Mouse (Mus musculus) 3T3-L1 (cell line): ENCODE results near the gene Aifm2.

Source experiments
- DNase-seq: peaks from one replicate; pipeline ENCODE4 v3.0.0-alpha.2; 2015; ENCODE audit warnings: low read depth, low spot score

Gene Aifm2

DNA sequence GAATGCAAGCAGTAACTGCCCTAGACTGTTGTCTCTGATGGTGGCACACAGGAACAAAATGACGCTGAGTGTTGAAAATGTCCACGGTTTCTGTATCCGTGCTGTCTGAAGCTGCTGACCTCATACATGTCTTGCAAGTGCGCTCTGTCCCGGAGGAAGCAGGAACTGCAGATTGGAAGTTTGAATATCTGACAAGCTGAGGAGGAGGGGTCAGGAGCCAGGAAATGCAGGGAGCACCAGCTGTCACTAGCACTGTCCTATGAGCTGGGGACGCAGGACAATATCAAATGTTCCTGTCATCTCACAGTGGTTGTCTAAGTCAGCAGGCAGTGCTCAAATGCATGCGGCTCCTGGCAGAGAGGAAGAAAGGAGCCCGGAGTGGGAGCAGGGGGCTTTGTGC lies 49.6 kb downstream of the Aifm2 start:
- DNase-seq, result no peak

- no peak for DNase-seq
Observed at GRCm38 (mm10) chr10:61765558-61765957, 50.5 kb downstream of the Aifm2 start.

DNA sequence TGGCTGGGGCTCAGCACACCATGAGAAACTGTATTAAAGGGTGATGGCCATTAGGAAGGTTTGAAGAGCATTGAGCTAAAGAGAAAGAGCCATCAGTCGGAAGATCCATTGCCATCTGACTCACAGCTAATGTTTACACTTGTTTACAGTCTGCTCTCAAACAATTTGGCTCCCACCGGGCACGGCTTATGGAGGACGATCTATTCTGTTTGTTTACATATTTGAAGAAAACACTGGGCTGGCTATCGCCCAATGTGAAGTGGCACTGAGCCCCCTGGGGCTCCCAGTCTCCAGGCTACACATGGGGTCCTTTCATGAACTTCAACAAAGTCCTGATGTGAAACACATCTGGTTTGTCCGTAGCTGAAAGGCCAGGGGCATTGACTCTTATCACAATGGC lies 51.7 kb downstream of the Aifm2 start:
- no peak for DNase-seq

DNA sequence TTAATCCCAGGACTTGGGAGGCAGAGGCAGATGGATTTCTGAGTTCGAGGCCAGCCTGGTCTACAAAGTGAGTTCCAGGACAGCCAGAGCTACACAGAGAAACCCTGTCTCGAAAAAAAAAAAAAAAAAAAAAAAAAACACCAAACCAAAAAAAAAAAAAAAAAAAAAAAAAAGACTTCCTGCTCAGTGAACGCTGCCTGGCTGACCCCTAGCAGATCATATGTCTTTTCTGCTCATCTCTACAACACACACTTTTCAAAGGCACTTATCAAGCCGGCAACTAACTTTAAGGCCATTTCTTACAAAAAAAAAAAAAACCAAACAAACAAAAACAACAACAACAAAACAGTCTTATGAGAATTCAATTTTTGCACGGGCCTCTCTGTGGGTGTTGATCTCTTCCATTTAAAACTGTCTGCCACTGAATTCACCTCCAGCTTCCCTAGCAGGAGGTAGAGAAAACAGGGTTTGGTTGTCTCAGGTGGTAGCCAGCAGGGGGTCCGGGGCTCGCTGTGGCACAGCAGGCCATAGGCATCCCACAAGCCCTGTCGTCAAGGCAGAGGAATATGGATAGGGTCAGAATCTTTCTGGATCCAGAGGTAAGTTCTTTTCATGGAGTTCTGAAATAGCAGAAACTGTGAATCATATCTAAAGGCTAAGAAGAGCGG lies 66.5 kb downstream of the Aifm2 start:
- DNase-seq, result no peak

DNA sequence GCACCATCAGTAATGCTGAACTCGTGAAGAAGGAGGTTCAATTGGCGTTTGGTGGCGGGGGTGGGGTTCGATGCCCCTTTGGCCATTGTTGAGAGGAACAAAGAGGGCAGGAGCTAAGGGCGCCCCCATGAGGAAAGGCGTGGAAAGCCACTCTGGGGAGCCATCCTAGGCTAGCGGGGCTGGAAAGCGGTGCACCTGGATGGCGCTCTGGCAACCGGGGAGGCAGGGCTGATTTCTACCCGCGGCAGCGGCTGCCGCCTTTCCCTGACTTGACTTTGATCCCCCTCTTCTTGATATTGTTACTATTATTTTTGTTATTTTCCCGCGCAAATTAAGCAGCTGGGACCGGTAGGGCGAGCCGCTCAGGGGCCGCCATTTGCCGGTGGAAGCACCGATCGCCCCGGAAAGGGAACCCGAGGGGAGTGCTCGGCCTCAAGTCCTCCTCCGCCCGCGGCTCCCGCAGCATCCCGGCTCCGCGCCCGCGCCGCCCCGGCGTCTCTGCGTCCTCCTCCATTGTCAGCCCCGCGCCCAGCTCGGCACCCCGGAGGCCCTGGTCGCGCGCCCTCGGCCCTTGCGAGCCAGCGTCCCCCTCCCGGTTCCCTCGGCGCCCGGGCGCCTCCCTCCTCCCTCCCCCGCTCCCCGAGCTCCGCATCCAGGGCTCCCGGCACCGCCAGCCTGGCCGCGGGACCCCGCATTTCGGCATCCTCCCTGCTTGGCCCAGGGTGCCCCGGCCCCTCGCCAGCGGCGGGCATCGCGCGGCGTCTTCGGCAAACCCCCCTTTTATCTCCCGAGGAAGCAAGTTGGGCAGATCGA lies 67.9 kb downstream of the Aifm2 start:
- peak; percentile 80 for DNase-seq

DNA sequence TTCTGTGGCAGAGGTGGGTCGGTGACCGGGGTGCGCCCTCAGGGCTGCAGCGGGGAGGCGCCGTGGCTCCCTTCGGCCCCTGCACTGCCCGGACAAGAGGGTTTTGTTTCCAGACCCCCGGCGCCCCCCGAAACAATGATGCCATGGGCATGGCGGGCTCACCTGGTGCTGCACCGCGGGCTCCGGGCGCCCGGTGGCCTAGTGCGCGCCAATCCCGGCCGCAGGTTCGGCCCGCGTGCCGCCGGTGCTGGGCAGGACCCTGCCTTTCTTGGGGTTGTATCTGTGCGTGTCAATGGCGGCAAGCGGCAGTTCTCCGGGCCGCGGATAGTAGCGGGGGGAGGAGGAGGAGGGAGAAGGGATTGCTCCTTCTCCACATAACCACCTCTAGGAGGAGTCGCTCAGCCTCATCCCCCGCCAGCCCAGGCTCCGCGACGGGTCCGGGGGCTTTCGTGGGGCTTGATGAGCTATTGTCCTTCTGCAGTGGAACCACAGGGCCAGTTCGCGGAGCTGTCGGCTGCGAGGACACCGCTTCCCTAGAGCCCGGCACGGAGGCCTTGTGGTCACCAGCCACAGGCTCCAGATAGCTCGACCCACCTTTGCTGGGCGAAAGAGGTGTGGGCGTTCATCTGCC lies 68.7 kb downstream of the Aifm2 start, which contains the start of gene H2afy2:
H2afy2 (minus strand) TSS at position 527 of the 631 bp plus-strand sequence.
- DNase-seq, result peak; percentile 64

GRCm38 (mm10) chr10:61784414-61784813 lies 69.4 kb downstream of the Aifm2 start:
- no peak for DNase-seq

GRCm38 (mm10) chr10:61787541-61788313 lies 72.7 kb downstream of the Aifm2 start:
- no peak for DNase-seq

DNA sequence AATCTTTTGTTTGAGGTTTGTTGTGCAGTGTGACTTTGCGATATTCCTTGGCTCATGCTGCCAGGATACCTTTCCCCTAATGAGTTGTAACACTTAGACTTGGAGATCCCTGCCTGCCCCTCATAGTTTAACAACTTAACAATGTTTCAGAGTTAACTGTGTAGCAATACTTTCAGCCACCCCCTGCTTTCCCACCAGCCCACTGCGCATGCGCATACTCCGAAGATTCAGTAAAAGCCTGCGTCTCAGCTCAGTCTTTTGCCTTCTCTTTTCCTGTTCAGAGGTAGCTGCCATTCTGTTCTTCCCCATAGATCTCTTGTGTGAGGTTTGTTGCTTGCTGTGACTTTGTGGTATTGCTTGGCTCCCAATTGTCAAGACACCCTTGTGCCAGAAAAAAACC lies 73.4 kb downstream of the Aifm2 start:
- DNase-seq, result no peak
